Mouse (Mus musculus) spleen, postnatal 10 days (tissue): ENCODE results near the gene Nrxn2.
A peak's percentile ranks its signal among the peaks of the same experiment; 100 is the strongest.

ENCODE experiments used
- DNase-seq, 2 experiments: peaks; one replicate each; pipeline ENCODE4 v3.0.0; 2021 to 2022; ENCODE audit warnings: low spot score in 2 of 2

Gene Nrxn2

DNA sequence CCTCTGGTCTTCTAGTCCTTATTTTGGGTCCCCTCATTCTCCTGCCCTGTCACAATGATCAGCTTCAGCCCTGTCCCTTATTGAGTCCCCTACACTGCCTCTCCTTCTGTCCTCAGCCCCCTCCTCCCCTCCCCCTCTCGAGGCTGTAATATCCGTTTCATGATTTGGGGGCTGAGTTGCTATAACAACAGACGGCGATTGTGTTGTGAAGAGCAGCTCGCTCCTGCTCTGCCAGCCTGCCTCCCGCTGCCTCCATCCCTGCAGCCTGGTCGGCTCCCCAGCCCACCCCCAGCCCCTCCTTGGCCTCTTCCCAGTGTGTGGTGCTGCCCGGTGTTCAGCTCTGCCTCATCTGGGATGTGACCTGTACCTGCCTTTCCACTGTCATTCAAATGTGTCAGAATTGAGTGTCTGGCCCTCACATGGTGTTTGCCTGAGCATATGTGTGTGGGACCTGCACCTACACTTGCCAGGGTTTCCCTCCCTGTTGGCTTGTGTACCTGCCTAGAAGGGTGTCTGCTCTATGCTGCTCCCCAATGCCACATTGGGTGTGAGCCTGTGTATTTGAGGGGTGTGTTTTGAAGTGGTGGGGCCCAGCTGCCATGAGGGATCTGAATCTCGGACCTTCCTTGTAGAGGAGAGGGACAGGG is 2.3 kb upstream of the Nrxn2 start:
- DNase-seq, result no peak

DNA sequence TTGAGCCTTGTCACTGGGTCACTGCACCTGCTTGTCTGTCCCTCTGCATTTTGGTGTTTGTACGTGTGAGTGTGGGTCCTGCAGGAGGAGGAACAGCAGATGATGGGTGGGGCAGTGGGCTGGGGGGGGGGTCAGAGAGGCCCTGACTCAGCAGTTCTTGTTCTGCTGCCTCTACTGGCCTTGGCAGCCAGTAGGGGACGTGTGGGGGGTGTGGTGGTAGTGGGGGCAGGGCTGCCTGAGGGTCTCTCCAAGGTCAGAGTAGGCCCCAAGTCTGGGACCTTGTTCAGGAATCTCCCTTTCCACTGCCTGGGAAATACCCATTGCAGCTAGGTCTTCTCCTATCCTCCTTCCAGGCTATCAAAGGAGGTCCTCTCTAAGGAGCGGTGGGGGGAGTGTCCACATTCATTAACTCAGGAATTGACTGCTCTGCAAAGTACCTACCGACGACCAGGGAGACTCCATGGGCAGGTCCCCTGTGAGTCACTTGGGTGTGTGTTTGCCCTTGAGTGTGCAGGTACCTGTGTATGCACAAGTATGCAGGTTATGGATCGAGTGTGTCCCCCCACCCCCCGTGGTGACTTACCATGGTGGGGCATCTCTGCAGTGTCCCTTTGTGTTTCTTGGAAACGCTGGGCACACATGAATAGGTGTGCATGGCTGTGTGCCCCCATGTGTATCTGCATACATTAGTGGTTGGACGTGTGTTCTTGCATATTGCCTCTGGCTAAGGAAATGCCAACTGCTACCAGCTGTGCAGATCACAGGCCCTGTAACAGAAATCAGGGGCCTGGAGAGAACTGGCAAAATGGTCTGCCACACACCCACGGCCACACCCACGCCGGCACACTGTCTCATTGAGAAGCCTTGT is 1.4 kb upstream of the Nrxn2 start:
- no peak for DNase-seq

DNA sequence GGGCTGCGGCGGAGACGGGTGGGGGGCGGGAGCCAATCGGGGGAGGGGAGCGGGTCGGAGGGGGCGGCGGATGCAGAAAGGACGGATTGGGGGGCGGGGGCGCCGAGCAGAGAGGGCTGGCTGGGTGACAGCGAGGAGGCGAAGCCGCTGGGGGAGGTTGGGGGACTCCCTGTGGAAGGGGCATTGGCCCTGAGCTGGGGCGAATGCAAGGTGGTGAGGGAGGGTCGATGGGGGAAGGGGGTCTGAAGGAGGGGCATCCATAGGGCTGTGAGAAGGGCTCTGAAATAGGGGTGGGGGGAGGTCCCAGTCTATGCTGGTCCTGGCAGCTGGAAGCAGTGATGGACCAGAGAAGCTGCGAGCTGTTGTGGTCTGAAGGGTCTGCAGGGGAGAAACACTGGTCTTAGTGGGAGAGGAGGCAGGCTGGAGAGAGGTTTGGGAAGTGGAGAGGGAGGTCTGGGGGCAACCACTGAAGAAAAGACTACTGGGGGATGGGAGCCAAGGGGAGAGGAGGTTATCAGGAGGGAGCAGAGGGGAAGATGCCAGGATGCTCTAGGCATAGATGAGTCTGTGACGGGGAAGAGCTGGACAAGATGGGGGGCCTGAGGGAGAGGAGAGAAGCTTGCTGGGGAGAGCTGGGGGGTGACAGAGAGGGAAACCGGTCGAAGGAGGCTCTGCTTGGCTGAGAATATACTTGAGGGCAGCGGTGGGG is 607 bp downstream of the Nrxn2 start:
- DNase-seq, result no peak

DNA sequence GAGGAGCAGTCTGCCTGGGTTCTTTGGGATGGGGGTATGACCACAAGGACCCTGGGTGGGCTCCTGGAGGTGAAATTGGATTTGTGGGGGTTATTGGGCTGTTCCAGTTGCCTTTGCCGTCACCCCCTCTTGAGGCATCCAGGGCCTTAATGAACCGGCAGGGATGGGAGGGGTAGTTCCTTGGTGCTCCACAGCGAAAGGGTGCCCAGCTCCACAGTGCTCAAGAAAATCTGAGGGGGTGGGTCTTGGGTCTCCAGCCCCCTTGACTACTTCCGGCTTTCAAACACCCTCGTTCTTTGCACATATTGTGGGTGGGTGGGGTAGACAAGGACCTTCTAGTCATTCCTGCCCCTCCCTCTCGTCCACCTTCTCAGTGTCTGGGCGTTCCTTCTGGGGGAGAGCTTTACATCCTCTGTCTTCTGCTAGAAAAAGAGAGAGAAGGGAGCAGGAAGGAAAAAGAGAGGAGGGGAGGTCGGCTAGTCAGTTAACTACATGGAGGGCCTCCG is 1.3 kb downstream of the Nrxn2 start:
- DNase-seq, result no peak

DNA sequence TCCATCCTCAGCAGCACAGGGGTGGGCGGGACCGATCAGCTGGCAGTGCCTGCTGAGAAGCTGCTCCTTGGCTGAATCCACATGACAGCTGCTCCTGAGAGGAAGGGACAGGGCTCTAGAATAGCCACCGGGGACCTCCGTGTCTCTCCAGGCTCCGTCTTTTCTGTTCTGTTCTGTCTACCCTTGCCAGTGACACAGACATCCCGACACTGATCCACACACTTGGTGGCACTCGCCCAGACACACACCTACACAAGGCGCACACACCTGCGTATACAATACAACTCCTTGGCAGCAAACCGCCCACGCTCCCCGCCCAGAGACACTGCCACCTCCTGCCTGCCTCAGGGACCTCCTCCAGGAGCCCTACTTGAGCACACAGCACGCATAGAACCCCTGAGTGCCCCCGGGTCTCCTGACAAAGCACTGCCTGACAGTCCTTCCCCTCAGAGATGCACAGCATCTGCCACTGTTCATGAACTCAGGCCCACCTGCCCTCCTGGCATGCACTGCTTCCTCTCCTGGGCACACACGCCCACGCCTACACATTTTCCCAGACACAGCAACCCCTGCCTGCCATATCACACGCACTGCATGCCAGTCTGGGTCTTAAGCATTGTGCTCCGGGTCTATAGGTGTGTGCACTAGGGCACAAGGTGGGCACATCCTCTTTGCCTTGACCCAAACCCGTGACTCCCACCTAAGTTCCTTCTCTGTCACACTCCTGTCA is 2.1 kb downstream of the Nrxn2 start:
- DNase-seq, result no peak

DNA sequence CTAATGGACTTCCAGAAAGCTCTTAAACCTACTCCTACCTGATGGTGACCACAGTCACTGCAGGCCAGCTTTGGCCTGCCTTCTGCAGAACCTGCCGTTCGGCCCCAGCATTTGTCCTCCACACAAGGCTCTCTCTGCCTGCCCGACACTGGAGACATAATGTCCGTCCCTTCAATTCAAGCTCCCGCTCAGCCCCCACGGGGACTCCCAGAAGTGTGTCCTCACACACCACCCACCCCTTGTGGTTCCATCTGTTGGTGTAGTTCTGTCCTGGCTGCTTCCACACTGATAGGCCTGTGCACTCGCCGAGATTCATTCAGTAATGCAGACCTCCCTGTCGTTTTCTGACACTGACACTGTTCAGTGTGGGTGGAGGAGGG is 2.7 kb downstream of the Nrxn2 start:
- no peak for DNase-seq

DNA sequence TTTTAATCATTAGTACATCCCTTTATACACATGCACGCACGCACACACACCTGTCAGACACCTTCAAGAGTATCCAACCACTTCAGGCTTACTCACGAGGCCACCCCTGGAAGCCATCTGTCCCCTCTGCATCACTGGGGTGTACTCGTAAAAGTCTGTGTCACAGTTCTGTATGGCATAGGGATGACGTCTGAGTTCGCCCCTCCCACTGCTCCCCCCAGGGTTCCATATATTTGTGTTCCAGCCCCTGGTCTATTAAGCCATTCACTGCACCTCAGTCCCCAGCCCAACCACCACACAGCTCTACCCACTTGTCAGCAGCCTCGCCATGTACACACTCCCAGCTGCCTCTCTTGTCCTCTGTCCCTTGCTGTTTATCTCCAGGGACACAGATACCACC is 3.5 kb downstream of the Nrxn2 start:
- no peak for DNase-seq

DNA sequence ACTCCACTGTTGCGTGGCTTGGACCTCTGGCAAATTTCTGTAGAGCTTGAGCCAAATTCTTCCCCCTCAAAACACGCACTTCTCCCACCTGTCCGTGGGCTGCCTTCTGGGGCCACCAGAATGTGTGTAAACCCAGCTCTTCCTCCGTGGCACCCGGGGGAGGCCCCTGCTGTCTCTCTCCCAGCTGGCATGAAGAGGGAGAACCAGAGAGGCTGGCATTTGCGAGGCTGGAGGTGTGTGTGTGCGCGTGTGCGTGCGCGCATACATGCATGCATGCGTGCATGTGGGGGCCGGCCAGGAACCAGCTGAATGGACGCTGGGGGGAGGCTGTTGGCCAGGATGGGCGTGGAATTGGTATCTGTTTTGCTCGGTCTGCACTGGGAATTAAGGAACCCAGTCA is 4.7 kb downstream of the Nrxn2 start:
- no peak for DNase-seq

DNA sequence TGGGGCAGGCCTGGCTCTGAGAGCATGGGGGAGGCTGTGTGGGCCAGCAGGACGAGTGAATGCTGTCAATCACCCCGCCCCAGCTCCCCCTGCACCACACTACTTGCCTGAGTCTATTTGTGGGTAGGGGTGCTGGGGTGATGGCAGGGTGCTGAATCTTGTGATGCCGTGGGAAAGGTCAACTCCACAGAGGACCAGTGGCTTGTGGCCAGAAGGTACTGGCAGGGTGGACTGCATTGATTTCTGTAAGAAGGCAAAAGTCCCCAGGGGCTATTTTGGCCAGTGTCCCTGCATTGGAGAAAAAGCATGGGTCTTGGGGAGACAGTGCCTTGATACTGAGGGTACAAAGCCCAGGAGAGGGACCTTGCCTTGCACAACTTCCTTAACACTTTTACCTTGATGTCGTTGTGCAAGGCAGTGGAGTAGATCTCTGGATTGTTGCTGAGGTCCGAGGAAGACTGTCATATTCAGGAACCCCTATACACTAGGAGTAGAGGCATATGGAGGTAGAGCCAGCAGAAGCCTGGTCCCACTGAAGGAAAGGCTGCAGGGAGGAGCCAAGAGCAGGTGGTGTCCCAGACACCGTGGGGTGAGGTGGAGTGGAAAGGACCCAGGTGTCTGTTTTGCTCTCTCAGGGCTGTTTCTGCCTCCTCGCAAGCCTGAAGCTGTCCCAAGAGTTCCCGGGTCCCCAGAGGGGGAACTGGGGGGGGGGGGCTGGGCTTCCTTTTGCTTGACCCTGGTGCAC is 5.8 kb downstream of the Nrxn2 start:
- DNase-seq, result no peak

DNA sequence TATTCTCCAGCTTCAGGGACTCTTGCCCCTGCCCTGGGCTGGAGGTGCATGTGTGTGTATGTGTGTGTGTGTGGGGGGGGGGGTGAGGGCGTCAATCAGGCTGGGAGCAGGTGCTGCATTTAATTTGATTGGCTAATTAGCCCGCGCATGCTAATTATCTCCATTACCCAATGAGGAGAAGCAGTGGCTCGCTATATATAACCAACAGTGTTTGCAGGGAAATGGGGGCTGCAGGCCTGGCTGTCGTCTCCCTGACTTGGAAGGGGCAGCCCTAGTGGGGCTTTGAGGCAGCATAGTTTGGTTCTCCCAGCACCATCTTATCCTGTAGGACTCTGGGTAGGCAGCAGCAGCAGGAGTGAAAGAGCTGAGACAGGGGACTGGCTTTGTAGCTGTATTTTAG is 7.1 kb downstream of the Nrxn2 start:
- DNase-seq, result no peak

DNA sequence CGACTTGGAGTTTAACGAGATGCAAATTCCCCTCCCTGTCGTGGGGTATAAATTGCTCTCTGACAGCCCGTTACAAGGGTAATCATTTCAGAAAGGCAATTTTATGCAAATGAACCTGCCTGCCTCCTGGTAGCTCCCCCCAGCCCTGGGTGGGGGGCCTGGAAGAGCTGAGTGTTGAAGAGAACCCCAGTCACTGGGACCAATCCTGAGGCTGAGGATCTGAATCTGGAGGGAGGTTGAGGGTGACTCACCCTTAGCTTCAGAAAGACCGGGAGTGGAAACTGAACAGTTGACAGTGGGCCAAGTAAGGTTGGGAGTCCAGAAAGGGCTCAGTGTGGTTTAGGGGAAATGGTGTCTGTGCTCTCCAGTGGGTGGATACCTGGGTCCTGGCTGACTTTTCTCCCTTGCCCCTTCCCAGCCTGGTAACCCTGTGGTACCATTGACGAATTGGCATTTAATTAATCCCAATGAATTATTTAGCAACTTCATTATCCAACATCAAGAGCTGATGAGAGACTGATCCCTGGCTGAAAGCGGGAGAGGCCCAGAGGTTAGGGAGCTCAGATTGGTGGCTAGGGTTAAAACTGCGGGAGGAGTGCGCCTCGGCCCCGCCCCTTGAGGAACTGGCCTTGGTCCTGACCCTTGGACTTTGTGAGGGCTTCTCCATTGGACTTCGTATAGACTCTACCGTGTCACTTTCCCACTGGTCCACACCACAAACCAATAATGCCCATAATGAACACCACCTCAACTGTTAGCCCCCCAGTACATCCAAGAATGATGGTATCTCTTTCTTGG is 8.4 kb downstream of the Nrxn2 start:
- peak in 1 of 2 experiments; percentile 75 for DNase-seq

DNA sequence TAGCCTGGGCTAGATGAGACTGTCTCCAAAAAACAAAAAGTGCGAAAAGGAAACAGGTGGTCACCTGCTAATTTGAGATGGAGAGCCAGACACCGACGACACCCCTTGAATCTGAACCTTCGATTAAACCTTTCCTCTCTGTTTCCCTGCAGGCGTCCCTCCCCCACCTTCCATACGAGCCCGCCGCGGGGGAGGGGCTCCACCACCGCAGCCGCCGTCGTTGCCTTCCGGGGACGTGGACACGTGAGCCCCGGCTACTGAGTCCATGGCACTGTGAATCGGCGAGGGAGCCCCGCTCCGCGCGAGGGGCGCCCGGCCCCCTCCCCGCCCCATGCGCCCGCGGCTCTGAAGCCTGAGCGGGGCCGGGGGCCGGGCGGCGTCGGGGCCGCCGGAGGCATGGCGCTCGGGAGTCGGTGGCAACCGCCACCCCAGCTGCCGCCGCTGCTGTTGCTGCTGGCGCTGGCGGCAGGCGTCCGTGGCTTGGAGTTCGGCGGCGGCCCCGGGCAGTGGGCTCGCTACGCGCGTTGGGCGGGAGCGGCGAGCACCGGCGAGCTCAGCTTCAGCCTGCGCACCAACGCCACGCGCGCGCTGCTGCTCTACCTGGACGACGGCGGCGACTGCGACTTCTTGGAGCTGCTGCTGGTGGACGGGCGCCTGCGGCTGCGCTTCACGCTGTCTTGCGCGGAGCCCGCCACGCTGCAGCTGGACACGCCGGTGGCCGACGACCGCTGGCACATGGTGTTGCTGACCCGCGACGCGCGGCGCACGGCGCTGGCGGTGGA is 9.3 kb downstream of the Nrxn2 start:
- no peak for DNase-seq

DNA sequence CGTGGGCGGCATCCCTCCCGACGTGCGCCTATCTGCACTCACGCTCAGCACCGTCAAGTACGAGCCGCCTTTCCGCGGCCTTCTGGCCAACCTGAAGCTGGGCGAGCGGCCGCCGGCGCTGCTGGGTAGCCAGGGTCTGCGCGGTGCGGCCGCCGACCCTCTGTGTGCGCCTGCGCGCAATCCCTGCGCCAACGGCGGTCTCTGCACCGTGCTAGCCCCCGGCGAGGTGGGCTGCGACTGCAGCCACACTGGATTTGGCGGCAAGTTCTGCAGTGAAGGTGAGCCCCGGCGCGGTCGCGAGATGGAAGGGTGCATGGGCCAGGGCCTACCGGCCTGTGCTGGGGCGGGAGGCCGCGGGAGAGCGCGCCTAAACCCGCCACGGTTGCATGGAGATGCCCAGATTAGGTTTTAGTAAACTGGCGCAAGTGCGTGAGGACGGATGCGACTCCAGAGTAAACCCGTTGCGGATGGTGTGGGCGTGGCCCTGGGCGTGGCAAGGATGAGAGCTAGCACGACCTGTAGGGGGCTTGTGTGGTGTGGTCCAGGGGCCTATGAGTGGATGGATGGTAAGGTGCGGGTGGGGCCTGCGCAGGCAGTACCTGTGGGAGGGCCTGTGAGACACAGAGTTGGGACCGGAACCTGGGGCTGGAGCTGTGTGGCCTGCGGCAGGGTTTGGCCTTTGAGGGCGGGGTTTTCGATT is 10.1 kb downstream of the Nrxn2 start:
- peak in 1 of 2 experiments; percentile 57 for DNase-seq

DNA sequence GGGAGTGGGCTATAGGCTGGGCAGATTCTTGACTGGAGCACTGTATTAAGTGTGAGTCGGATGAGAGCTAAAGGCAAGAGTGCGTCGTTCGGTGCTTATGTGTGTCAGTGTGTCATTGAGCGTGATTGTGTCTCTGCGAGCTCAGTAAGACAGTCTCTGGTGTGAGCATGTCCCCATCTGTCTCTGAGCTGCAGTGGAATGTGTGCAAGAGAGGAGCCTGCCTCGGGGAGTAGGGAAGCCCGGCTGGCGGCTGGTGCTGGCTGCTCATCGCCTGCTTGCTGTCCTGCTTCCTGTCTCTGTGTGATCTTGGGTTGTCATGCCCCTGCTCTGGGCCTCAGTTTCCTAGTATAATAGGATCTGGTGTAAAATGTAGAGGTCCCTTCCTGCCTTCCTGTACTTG is 24.5 kb downstream of the Nrxn2 start:
- DNase-seq, result no peak

DNA sequence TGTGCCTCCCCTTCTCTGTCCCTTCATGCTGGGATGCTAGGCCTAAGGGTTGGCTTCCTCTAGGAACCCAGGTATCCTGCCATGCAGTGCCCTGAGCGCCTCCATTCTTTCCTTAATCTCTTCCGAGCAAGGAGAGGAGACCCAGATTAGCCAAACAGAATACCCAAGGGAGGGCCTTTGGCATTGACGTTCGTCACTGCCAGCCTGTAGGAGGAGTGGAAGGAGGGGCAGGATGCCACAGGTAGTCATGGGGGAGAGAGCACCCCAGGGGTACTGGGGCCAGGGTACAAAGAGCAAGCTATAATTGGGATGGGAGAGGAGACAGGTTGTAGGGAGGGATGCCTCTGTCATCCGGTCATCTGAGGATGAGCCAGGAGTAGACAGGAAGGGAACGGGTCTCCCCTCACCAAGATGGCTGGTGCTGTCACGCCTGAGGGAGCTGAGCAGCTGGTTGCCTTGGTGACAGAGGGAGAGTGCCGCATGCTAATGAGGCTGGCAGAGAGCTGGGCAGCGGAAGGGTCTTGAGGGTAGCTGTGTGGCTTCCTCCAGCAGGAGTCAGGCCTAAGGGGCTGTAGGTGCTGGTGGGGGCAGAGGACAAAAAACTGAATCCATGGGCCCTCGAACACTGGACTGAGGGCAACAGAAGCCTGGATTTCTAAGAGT is 27.4 kb downstream of the Nrxn2 start:
- no peak for DNase-seq

DNA sequence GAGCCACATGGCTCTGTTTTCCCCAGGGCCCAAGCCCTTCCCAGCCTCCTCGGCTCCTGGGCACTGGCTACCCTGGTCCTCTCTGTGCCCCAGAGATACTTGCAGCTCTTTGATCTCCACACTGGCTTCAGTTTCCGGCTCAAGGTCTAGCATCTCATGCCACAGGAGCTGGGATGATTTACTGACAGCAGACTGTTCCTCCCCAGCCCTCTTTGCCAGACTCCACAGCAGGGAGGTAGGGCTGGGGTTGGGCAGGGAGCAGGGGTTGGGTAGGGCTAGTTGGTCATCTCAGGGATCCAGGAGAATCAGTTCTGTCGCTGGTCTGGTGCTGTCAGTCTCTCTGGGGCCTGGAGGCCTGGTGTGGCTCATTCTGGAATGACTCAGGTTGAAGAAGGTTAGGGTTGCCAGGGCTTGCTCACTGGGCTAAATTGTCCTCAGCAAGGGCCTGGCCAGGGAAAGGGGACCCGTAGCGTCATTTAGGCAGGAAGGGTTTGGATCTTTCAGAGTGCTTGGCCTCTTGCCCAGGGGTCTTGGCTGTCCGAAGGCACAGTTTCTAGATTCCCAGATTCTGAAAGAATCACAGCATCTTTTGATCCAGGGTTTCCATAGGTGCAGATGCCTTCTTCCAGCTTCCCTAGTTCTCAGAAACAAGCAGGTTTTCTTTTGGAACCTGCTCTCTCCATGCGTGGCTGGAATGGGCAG is 28.4 kb downstream of the Nrxn2 start:
- DNase-seq, result no peak

DNA sequence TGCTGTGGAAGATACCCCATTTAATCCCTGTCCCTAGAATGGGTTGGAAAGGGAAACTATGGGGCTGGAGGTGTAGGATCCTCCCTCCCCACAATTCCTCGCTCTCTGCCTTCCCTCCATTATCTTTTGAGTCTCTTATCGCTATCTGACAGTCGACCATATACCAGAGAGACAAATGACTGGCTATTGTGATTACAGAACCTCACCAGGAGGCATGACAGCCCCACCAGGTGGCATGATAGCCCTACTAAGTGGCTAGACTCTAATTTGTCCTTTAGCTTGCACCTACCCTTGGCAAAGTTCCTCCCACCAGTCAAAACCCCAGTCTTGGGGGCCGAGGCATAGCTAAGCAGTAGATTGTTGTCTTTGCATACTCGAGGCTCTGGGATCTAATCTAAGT is 30.2 kb downstream of the Nrxn2 start:
- DNase-seq, result no peak

DNA sequence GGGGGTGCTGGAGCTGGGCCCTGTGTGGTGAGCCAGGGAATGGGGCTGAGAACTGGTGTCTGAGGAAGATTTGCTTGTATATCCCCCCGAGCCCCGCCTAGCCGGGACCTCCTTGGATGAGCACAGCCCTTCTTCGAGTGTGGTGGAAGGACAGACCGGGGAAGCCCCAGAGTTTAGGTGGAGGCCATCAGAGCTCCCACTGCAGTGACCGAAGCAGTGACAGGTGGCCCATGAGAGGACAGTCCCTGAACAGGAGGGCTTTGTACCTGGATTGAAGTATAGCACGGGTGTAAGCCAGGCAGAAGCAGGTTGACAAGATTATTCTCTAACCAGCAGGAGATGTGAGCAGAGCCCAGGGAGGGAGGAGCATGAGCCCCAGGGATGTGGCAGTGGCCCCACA is 31.3 kb downstream of the Nrxn2 start:
- no peak for DNase-seq
